Mouse (Mus musculus) CD8-positive naive resting alpha-beta T cell, adult 57 days (primary cell): Measurements from ENCODE around the gene Esx1. TPM values are rescaled to one million over a fixed set of nuclear protein-coding genes. Genes with fewer than 3 reads are reported as not detected.

Experiments
- total RNA-seq: library from RNA; stranded (reverse); gene quantifications from one replicate; pipeline ENCODE4 v1.2.4, GENCODE M21; 2023

Gene Esx1
- total RNA-seq, result not detected

DNA sequence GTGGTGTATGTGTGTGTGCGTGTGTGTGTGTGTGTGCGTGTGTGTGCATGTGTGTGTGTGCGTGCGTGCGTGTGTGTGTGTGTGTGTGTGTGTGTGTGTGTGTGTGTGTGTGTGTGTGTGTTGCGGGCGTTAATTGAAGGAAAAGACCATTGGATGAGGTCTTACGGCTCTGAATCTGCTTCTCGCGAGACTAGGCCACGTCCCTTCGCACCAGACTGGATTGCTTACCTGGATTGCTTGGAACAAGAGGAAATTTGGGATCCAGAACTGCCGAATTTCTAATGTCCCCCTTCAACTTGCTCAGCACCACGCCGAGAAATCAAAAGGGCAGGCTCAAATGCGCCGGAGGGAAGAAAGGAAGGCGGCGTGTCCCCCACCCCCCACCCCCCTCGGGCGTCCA, at the start of gene Esx1:
Esx1 (minus strand) TSS at position 366 of the 400 bp plus-strand sequence.

Other genes starting within 250 kb of the Esx1 start
- not detected for gene H2bfm, start 194.8 kb downstream of the Esx1 start, total RNA-seq
- 33.4 TPM for gene Tmsb15b2, start 146.6 kb downstream of the Esx1 start, total RNA-seq
- not detected for gene Tmsb15l, start 145.2 kb downstream of the Esx1 start, total RNA-seq
- gene Tmsb15b1, start 145.2 kb downstream of the Esx1 start, total RNA-seq, result 9.3 TPM
- gene Zcchc18, start 128.9 kb downstream of the Esx1 start, total RNA-seq, result 4.9 TPM
- 35.6 TPM for gene Slc25a53, start 83.8 kb downstream of the Esx1 start, total RNA-seq
- 7.4 TPM for gene Fam199x, start 72.5 kb downstream of the Esx1 start, total RNA-seq